Mouse (Mus musculus) urinary bladder, postnatal 14 days (tissue): ENCODE data around the gene Cytip.
"Not testable (repeated sequence)": the region's sequence is repeated elsewhere in the genome, so short reads cannot be mapped to it uniquely, and the experiment has no call there.

Experiments used
- DNase-seq: peaks from one replicate; pipeline ENCODE4 v3.0.0; 2021; ENCODE audit warnings: low spot score

Cytip gene

DNA sequence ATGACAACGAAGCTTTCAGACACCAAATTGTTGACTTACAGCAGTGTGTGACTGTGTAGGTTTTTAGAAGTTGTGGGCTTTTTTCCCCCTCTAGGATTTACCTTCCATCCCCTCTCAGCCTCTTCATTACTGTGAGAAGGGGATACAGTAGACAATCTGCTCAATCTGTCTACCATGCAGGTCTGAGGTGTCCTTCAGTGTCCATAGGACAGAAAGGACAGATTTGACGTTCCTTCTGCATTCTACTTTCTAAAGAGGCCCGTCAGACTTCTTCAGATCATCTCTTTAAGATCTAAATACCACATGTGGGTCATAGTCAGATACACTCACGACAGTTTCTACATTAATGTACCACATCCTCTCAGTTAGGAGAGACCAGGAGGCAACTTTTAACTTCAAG, 33.5 kb downstream of the Cytip start:
- no peak for DNase-seq

DNA sequence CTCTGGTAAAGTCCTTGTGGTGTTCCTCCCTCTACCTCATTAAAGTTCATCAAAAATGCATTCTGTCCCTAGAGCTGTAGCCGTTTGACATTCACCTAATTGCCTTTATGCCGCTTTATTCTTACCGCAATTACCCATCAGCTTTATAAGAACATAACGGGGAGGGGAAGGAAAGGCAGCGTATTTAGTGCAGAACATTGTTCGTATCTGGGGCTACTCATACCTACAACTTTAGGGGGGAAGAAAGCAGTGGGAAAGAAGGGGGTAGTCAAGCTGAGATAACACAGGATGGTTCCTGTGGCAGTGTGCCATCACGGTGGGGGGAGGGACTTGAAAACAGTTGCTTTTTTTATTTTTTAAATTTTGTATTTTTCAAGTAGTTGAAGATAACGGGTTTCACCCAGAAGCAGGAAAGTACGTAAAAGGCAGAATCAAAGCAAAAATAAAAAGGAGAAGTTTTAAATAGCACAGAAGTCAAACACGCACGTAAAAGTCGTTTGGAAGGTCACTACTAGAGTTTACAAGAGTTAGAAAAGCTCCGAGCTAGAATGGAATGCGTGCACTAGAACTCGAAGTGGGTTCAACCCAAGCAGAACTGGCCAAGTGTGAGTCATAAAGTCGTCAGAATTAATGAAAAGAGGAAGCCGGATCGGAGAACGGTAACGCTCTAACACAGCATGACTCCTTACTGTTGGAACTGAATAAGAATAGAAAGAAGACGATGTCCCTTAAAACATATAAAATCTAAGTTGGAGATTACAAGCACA, 34.6 kb downstream of the Cytip start:
- peak; percentile 18 for DNase-seq

DNA sequence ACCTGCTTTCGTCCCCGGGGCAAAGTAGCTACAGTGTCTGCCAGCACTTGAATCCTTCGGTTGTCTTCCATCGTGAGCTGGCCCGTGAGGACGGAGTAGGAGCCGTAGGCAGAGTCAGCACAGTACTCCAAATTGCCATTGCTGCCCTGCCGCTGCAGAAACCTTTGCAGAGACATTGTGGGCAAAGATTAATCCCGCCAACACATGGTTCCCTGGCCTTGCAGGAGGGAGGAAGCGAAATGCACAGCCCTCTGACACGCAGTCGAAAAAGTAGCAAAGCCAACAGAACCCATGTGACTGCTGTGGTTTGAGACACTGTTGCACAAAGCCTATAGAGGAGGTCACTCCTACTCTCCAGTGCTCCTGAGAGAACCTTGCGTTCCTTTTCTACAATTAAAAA, 35.5 kb downstream of the Cytip start:
- DNase-seq, result no peak

DNA sequence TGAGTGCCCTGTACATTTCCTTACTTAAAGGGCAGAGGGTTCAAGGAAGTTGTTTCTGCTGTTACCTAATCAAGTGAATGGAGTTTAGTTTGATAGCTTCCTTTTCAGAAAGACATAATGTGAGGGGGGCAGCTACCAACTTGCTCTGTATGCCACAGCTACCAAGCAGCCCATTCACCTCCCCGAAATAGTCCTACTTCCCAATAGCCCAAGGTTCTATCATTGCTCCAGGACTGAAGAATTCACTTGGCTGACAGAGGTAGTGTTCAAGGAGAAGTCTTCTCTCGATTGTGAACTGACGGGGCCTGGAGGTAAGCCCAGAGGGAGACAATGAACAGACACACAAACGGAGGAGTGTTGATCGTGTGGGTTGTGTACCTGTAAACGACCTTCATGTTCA, 36.2 kb downstream of the Cytip start:
- no peak for DNase-seq

DNA sequence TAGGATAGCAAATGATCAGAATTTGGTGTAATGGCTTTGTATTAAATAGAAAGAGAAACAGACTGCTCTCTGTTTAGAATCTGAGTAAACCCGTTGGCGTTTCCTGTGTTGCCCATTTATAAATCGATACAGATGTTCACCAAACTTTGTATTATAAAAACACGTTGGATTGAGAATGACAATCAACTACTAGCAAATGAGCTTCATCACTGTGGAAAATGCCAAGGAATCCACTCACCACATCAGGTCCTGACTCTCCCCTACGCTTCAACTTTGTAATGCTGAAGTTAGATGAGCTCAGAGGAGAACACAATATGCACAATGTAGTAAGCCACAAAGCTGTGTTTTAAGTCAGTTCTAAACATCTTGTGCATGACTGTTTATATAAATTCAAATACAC, 36.8 kb downstream of the Cytip start:
- DNase-seq, result no peak

DNA sequence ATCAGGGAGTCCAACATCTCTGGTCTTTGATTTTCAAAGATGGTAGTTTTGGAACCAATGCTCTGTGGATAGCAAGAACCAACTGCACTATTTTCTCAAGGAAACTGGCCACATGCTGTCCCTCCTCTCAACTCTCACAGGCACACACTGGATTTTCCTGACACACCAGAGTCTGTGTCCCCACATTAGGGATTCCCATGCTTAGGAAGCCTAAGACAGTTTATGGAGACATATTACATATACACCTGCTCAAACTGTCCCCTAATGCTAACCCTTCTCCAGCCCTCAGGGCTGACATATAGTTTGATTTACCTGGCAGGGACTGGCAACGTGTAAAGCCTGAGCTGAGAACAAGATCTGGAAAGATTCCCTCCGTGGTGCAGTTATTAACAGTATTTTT, 37.2 kb downstream of the Cytip start:
- DNase-seq, result no peak

DNA sequence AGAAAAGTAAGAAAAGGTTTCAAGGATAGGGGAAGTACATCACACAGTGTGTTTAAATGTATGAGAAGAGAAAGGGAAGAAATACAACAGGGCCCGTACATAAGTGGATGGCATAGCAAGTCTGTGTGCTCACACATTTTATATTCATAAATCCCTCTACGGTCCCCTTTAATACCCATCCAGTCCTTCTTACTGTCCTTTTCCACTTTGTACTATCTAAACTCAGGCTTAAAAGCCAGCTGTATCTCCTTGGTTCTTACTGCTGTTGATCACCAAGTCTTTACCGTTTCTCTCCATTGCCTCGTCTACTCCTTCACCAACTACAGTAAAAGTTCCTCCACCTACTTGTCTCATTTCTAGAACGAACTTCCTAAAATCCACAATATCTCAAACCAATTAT, 37.9 kb downstream of the Cytip start:
- DNase-seq, result no peak

DNA sequence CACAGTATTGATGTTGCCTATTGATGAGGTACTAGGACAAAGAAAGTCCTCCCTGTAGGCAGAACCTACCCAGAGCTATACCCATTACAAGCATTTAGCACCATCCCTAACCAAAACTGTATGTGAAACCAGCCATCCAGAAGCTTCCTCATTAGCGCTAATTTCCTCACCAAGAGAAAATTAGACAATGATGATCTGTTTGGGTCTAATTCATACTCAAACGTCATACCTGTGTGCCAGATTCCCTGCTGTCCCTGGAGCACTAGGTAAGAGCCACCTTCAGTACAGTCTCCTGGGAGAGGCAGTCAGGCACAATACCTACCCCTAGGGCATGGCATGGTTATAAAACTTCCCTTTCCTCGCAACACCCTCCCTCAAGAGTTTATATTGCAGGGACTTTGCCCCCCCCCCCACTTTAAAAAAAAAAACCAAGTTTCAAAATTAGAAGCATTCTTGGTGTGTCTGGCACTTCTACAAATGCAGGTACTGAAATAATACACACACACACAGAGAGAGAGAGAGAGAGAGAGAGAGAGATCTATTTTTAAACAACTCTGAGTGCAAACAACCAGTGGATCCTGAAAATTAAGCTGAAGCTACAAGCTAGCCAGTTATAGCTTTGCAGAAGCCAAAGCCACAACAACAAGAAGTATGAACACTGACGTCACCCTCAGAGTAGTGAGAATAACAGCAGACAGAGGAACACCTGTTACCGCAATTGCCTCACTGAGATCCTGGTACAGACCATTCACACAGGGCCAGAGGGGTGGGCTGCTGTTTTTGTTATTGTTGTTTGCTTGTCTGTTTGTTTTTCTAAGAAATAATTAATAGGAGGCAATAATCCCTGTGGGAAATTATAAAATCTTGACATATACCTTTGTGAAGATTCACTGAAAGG, 38.6 kb downstream of the Cytip start:
- no peak for DNase-seq

DNA sequence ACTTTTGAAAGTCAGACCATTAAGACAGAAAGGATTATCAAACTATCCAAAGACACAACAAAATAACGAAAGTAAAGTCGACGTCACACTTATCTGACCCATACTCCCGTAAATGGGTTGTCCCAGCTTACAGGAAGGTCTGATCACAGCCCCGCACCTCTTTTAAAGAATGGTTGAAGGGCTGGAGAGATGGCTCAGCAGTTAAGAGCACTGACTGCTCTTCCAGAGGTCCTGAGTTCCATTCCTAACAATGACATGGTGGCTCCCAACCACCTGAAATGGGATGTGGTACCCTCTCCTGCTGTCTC, 39.3 kb downstream of the Cytip start:
- no peak for DNase-seq

DNA sequence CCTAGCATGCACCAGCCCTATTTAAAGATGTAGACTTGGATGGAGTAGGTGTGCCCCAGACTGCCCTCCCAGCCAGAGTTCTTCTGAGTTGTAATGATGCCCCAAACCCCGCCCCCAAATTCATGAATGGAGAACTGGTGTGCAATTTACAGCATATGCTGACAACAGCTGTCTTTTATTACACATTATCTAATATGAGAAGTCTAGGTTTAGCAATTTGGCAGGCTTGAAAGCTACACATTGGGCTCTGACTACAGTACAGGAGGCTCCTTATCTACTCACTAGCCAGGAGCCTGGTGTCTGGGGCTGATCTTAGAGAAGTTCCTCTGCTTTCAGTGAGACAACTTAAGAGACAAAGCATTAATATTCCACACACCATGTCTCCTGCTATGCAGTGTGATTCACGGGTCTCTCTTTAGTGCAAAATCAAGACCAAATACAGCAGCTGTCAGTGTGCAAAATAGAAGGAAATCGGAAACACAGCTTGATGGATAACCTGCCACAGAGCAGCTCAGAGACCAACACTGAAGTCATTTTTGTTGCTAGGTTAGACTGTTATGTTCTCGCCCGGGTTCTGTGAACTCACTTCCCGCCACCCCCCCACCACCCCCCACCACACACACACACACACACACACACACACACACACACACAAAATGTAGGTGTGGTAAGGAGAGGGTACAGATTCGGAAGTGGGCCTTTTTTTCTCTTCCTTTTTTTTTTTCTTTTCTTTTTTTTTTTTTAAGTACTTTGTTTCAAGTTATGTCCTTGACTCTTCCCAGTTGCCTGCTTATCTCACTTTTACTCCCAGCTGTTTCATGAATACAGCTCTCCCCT, 39.8 kb downstream of the Cytip start:
- no peak for DNase-seq

DNA sequence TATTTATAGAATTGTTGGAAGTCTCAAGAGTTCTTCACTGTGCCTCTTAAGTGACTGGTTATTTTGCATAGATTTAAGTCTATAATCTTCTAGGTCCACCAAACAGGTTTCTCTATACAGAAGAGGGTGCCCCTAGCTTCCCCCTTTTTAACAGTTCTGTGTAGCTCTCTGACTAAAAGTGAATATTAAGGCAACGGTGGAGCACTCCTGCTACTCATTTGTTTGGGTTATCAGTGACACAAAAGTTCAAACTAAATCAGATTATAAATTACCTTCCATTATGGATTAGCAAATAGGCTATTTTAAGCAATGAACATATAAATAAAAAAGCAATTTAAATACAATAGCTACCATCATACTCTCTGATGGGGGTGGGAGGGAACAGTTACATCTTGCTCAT, 40.8 kb downstream of the Cytip start:
- DNase-seq, result no peak

DNA sequence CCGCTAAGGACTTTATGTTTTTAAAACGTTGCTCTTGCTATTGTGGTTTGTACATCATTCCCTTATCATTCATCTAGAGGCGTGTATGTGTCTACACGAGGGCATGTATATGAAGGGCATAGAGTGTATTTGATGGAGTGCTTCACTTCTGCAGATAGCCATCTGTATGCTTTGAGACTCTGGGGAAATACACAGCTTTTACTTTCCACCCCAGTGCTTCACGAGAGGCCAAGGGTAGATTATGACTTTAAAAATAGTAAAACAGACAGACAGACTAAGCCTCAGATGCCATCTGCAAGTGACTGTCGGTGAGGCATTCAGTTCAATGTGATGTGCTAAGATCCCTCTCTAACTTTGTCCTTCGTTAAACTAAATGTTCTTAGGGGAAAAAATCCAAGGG, 41.6 kb downstream of the Cytip start:
- no peak for DNase-seq

DNA sequence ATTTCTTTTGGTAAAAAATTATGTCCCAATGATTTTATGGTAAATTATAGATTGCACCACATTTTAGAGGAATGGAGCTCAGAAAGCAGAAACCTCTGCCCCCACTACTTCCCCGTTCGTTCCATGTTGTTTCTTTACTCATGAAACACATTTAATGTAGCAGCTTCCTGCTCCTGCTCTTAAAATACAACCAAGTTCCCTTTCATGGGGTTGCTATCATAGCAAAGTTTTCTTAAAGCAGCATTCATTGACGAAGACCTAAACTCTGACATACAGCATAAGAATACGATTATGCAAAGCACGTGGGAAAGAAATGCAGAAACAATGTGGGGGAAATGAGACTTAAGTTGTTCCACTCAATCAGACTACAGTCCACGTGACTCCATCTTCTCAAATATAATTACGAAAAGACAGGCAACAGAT, 45.3 kb downstream of the Cytip start:
- no peak for DNase-seq

DNA sequence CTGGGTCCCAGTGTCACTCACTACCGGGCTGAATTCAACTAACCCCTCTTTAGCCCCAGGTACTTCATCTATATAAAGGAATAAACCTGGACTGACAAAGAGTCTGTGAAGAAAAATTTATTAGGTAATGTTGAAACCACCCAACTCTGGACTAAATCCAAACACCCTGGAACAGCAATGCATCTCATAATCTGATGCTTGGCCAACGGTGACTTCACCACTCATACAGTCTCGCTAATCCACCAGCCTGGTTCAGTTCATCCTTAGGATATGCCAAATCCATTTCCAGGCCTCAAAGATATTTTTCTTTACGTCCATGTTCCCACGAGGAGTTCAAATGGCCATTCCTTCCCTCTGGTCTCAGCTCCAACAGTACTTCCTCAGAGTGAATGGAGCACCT, 48.8 kb downstream of the Cytip start:
- no peak for DNase-seq

DNA sequence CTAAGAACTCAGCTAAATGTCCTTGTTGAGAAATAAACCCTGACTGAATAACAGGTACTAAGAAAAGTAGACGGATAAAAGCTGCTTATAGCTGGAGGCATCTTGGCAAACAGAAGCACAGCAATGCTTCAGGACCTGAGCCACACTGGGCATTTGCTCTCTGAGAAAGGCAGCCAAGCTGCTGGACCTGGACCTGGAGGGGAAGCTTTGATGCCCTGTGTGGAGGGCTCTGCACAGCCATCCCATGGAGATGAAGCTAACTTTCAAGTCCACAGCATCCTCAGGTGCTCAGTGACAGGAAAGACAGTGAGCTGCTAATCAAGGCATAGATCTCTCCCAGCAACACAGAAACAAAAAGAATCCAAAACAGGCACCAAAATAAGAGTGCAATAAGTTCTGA, 54.8 kb downstream of the Cytip start:
- DNase-seq, result no peak

DNA sequence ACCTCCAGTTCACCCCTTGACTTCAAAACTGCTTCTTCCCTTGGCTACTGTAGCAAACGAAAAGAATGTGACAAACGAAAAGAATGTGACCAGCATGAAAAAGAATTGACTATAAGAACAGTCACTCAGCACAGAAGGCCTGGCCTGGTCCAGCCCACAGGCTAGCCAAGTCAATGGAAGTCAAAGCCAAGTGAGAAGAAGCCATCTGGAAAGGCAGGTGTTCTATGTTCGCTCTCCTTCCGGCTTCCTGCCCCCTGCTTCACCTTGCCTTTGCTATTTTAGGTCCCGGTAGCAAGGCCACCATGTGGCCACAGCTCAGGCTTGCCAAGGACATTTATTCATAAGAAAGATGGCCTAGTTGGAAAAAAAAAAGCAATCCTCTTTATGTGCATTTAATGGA, 56.7 kb downstream of the Cytip start:
- DNase-seq, result no peak

DNA sequence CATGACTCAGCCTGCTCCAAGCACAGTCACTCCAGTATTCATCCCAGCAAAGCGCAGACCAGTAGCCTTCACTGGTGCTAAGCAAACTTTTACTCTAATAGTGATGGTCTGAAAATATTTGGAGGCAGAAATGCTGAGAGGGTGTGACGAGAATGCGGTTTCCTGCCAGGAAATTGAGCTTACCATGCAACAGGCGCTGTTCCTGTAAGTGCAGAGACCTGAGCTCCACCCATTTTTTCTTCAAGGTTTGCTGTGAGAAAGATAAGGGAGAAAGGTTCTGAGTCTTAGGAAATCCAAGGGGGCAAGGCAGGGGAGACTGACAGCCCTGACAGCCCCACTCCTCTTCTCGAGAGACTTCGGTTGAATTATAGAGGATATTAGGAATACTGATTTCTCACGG, 57.7 kb downstream of the Cytip start:
- no peak for DNase-seq

DNA sequence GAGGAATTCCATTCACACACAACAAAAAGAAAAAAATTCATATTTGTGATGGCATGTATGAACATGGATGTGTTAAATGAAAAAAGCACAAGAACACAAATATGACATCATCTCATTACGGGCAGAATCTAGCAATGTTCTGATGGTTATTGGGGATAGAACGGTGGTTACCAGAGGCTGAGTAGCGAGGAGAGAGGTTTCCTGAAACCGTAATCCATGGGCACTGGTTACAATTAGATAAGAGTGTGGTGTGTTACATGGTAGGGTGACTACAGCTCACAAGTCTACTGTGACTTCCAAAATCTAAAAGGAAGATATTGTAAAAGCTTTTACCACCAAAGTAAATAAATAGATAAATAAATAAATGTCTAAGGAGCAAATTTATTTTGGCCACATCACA, 58.8 kb downstream of the Cytip start:
- DNase-seq, result no peak

DNA sequence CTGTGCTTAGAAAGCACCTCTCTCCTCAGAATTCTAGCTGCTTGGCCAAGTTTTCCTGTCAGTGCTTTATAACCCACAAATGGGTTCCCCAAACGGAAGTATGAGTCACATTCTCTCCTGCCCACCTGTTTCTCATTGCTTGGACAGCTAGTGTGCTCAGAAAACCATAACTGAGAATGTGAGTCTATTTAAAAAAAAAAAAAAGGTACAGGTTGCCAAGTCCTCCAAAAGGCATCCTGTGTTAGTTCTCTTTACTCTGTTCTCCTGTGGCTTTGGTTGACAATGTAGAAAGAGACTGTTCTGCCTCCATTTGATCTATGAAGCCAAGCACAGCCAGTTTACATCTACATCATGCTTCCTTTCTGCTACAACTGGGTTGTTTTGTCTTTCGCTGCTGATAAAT, 60.3 kb downstream of the Cytip start:
- DNase-seq, result no peak

DNA sequence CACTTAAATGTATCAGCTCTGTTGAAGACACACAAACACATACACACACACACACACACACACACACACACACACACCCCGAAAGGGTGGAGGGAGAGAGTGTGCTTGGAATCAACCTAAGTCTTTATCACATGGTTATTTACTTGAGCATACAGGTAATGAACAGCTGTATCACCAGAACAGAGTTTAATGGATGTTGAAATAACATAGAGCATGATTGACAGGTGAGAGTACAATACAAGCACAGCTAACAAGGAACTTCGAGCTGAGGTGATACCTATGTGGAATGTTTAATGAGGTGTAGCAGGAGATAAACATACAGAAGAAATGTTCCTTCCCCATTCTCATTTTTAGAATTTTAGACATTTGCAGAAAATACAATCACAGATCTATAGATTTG, 62.7 kb downstream of the Cytip start:
- no peak for DNase-seq

DNA sequence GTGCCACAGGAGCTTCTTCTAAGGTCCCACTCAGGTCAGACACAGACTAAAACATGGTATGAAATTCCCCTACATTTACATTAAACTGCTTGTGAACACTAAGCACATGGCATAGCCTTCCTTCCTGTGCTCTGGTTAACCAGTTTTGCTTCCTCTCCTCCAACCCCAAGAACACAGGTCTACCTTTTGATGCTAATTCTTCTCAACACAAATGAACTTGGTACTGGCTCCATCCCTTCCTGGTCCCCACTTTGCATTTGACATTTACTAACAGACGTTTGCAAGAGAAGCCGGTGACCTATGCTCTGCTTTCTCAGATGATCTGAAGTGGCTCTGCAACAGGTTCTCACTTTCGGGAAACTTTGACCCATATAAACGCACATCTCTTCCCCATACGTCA, 65.4 kb downstream of the Cytip start:
- DNase-seq, result no peak

DNA sequence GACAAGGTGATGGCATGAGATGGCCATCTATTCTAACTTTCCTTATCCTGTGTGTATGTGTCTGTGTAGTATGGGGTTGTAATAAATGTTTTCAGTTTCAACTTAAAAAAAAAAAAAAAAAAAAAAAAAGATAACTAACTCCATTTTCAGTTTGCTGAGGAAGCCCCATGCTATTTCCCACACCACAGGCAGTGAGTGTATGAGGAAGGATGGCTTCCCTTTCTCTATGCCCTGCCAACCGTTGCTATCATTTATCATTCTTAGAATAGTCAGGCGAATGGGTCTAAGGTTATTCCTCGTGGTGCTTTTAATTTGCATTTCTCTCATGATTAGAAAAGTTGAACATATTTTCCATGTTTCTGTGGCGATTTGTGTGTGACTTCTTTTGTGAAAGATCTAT, 84.2 kb downstream of the Cytip start:
- no peak for DNase-seq

DNA sequence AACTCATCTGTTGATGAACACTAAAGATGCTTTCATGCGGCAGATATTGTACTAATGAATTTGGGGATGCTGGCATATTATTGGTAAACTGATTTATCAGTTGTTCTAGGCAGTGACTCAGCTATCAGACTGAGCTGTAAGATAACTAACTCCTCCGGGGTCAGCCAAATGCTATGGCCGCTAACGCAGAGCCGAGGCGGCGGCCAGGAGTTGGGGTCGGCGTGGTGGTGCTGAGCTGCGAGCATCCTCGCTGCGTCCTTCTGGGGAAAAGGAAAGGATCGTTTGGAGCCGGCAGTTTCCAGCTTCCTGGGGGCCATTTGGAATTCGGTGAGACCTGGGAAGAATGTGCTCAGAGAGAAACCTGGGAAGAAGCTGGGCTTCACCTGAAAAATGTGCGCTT, 87.4 kb downstream of the Cytip start:
- not testable (repeated sequence) for DNase-seq
